Mouse (Mus musculus): Measurements from ENCODE around the gene Fads3. TPM values are rescaled to one million over a fixed set of nuclear protein-coding genes. Genes with fewer than 3 reads are reported as not detected.
A peak's percentile ranks its signal among the peaks of the same experiment; 100 is the strongest.

The Fads3 gene
- polyA plus RNA-seq, 1 experiment from 2014 or later, result 31.1 TPM

DNA sequence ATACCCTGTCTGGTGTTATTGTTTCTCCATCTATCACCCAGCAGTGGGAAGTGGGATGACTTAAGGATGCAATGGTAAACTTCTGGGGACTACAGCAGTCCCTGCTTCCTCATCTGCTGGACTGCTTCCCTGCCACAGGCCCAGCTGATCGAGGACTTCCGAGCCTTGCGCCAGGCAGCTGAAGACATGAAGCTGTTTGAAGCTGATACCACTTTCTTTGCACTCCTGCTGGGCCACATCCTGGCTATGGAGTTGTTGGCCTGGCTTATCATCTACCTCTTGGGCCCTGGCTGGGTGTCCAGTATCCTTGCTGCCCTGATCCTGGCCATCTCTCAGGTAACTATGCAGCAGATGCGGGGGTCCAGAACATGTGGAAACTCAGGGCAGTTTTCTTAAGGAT, 11.3 kb downstream of the Fads3 start:
- TF ChIP-seq CTCF (IDR thresholded peaks at IDR 0.05; ENCODE audit: low read depth), result no peak
- Histone ChIP-seq H3K4me3 (ENCODE audit: low read depth, low read length) (no peak overlapping the region), H3K27ac (ENCODE audit: low read depth) (no peak overlapping the region), H3K36me3 (ENCODE audit: insufficient read depth) (peaks cover 54% of the 10 kb centered on the region), H3K4me1 (ENCODE audit: insufficient read depth) (no peaks in the 10 kb centered on the region), H3K9ac (no peak overlapping the region), H3K27me3 (ENCODE audit: insufficient read depth, low read length) (no peaks in the 10 kb centered on the region), H3K9me3 (ENCODE audit: low read depth, low read length) (no peaks in the 10 kb centered on the region), H3K4me2 (no peak overlapping the region)
- DNase-seq, result no peak
- ATAC-seq (ENCODE audit: insufficient read depth), result no peak
- 92% methylated on average over 4 of the region's 4 CpGs for WGBS

DNA sequence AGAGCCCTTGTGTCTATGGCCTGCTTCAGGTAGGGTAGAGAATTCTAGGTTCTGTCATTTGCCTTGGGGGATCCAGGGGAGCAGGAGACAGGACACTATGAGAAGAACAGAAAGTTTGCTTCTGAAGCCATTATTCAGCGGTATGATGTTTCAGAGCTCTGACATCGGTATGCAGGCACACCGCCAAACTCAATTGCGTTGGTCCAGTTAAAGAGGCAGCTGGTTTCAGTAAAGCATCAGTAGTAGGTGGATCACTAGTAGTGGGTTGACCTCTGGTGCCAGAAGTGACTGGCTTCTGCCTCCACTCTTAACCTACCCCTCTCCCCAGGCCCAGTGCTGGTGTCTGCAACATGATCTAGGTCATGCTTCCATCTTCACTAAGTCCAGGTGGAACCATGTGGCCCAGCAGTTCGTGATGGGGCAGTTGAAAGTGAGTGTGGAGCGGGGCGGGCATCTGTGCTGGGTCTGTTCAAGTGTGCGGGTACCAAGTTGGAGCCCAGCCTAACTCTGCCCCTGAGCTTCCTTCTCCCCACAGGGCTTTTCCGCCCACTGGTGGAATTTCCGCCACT, 12.4 kb downstream of the Fads3 start:
- Histone ChIP-seq H3K4me1 (ENCODE audit: insufficient read depth) (no peaks in the 10 kb centered on the region), H3K27ac (ENCODE audit: low read depth) (no peak overlapping the region), H3K4me3 (ENCODE audit: low read depth, low read length) (no peak overlapping the region), H3K9me3 (ENCODE audit: low read depth, low read length) (no peaks in the 10 kb centered on the region), H3K36me3 (ENCODE audit: insufficient read depth) (peaks cover 61% of the 10 kb centered on the region), H3K4me2 (no peak overlapping the region), H3K9ac (no peak overlapping the region), H3K27me3 (ENCODE audit: insufficient read depth, low read length) (no peaks in the 10 kb centered on the region)
- WGBS, result 90% methylated on average over 10 of the region's 10 CpGs
- TF ChIP-seq CTCF (IDR thresholded peaks at IDR 0.05; ENCODE audit: low read depth), result no peak
- no peak for DNase-seq
- no peak for ATAC-seq (ENCODE audit: insufficient read depth)

DNA sequence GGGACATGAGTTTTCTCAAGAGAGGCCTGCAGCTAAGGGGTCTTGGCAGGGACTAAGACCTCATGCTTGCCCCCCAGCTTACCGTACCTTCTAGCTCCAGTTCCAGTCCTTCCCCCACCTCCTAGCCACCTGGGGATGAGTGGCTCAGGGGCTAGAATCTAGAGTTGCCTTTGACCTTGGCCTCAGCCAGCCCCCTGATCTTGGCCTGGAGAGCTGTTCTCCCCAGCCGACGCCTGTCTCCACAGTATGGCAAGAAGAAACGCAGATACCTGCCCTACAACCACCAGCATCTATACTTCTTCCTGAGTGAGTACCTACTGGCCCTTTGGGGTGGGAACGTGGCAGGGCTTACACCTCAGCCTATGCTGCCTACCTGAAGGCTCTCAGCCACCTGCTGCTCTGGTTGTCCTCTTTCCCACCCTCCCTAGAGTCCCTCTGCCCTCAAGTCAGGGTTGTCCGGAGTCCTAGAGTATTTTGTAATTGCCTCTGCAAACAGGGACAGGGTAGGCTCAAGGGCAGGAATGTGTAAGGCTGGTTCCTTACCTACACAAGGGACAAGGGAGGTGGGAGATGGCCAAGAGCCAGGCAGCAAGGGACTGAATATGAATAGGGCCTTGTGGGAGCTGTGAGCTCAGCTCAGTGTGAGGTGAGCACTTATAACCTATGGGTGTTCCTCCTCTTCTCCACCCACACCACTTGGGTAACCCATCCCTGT, 13.1 kb downstream of the Fads3 start:
- Histone ChIP-seq H3K4me2 (no peak overlapping the region), H3K4me3 (ENCODE audit: low read depth, low read length) (no peak overlapping the region), H3K27me3 (ENCODE audit: insufficient read depth, low read length) (no peaks in the 10 kb centered on the region), H3K27ac (ENCODE audit: low read depth) (no peak overlapping the region), H3K9me3 (ENCODE audit: low read depth, low read length) (no peaks in the 10 kb centered on the region), H3K4me1 (ENCODE audit: insufficient read depth) (no peaks in the 10 kb centered on the region), H3K36me3 (ENCODE audit: insufficient read depth) (peaks cover 65% of the 10 kb centered on the region), H3K9ac (no peak overlapping the region)
- 77% methylated on average over 6 of the region's 6 CpGs for WGBS
- ATAC-seq (ENCODE audit: insufficient read depth) (peak; percentile 38), DNase-seq (no peak)
- TF ChIP-seq CTCF (IDR thresholded peaks at IDR 0.05; ENCODE audit: low read depth), result no peak

DNA sequence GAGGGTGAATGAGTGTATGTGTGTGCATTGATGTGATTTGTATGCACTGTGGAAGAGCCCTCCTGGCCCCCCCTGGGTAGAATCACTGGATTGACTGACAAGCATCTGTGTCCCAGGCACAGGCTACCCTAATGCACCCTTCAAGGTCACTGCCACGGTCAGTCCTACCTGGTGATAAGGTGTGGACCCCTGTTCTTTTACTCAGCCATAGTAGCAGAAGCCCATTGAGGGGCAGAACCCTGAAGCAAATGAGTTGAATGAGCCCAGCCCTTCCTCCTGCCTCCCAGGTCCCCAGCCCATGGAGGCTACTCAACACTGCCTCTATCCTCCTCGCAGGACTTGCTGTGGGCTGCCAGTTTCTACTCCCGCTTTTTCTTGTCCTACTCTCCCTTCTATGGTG, 13.9 kb downstream of the Fads3 start:
- no peak for ATAC-seq (ENCODE audit: insufficient read depth)
- Histone ChIP-seq H3K27me3 (ENCODE audit: insufficient read depth, low read length) (no peaks in the 10 kb centered on the region), H3K36me3 (ENCODE audit: insufficient read depth) (peaks cover 71% of the 10 kb centered on the region)

DNA sequence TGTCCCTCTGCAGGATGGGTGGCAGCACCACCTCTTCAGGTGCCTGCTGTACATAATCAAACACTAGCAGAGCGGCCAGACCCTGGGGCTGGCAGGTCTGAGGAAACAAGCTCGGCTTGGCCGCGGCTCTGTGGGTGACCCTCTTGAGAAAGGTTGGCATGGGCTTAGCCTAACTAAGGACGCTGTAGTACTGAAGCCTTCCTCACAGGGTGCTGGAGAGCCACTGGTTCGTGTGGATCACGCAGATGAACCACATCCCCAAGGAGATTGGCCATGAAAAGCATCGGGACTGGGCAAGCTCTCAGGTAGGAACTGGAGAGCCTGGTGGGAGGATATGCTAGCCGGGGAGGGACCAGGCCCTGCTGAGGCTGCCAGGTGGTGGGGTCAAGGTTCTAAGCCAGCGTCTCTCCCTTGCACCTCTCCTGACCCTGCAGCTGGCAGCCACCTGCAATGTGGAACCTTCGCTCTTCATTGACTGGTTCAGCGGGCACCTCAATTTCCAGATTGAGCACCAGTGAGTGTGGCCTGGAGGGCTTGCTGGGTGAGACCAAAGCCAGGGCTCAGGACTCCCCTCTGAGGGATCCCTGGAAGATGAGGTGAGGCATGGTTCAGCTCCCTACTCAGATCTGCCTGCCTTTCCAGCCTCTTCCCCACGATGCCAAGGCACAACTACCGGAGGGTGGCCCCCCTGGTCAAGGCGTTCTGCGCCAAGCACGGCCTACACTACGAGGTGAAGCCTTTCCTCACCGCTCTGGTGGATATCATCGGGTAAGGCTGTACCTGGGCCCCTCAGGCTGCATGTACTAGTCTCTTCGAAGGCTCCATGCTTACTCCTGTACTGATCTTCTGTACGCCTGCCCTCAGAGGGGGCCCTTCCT, 14.7 kb downstream of the Fads3 start:
- 75% methylated on average over 22 of the region's 22 CpGs for WGBS
- H3K36me3 ChIP-seq (ENCODE audit: insufficient read depth), result peaks cover 74% of the 10 kb centered on the region
- no peak overlapping the region for H3K27ac ChIP-seq (ENCODE audit: low read depth)
- no peaks in the 10 kb centered on the region for H3K27me3 ChIP-seq (ENCODE audit: insufficient read depth, low read length)
- no peak overlapping the region for H3K9ac ChIP-seq
- no peaks in the 10 kb centered on the region for H3K9me3 ChIP-seq (ENCODE audit: low read depth, low read length)
- H3K4me1 ChIP-seq (ENCODE audit: insufficient read depth), result peaks cover 6% of the 10 kb centered on the region; the same call in 1 of the 2 replicates
- TF ChIP-seq CTCF (IDR thresholded peaks at IDR 0.05; ENCODE audit: low read depth), result no peak
- ATAC-seq (ENCODE audit: insufficient read depth) (no peak), DNase-seq (no peak)
- H3K4me3 ChIP-seq (ENCODE audit: low read depth, low read length), result no peak overlapping the region
- no peak overlapping the region for H3K4me2 ChIP-seq

More for the DNA sequence above, 13.9 kb downstream of the Fads3 start:
- WGBS, result 78% methylated on average over 3 of the region's 3 CpGs
- Histone ChIP-seq H3K9me3 (ENCODE audit: low read depth, low read length) (no peaks in the 10 kb centered on the region), H3K27ac (ENCODE audit: low read depth) (peak overlapping the region; percentile 9; the same call in 1 of the 2 replicates), H3K9ac (no peak overlapping the region), H3K4me3 (ENCODE audit: low read depth, low read length) (no peak overlapping the region), H3K4me2 (no peak overlapping the region), H3K4me1 (ENCODE audit: insufficient read depth) (0 out of 2 replicates have a peak, but pooled peaks cover 3% of the 10 kb centered on the region)
- no peak for DNase-seq
- TF ChIP-seq CTCF (IDR thresholded peaks at IDR 0.05; ENCODE audit: low read depth), result no peak

DNA sequence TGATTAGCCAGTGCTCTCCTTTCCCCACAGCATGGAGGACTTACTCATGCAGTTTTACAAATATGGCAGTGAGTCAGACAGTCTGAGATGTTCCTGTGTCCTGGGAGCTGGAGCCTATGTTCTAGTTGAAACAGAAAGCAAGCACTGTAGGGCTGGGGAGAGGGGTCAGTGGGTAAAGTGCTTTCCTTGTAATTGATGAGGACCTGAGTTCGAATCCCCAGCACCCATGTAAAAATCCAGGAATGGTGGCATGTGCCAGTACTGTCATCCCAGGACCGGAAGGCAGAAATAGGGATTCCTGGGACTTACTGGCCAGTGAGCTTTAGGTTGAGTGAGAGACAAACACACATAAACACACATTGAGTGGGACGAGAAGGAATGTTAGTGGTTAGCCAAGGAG, 15.3 kb downstream of the Fads3 start:
- DNase-seq, result no peak
- ATAC-seq (ENCODE audit: insufficient read depth), result no peak
- H3K27me3 ChIP-seq (ENCODE audit: insufficient read depth, low read length), result no peaks in the 10 kb centered on the region
- H3K9me3 ChIP-seq (ENCODE audit: low read depth, low read length), result no peaks in the 10 kb centered on the region
- H3K36me3 ChIP-seq (ENCODE audit: insufficient read depth), result peaks cover 81% of the 10 kb centered on the region
- H3K4me2 ChIP-seq, result no peak overlapping the region
- peaks cover 8% of the 10 kb centered on the region; the same call in 1 of the 2 replicates for H3K4me1 ChIP-seq (ENCODE audit: insufficient read depth)
- no peak overlapping the region for H3K4me3 ChIP-seq (ENCODE audit: low read depth, low read length)
- H3K9ac ChIP-seq, result no peak overlapping the region
- WGBS, result 72% methylated on average over 3 of the region's 3 CpGs
- TF ChIP-seq CTCF (IDR thresholded peaks at IDR 0.05; ENCODE audit: low read depth), result no peak
- no peak overlapping the region for H3K27ac ChIP-seq (ENCODE audit: low read depth)

Data from lung, embryonic 14.5 days (tissue).